Mouse (Mus musculus) testis, postnatal 14 days (tissue): ENCODE results near the gene Acsbg2.
A peak's percentile ranks its signal among the peaks of the same experiment; 100 is the strongest.

Experiments used
- DNase-seq: peaks from one replicate; pipeline ENCODE4 v3.0.0; 2021; ENCODE audit warnings: low spot score

The Acsbg2 gene

DNA sequence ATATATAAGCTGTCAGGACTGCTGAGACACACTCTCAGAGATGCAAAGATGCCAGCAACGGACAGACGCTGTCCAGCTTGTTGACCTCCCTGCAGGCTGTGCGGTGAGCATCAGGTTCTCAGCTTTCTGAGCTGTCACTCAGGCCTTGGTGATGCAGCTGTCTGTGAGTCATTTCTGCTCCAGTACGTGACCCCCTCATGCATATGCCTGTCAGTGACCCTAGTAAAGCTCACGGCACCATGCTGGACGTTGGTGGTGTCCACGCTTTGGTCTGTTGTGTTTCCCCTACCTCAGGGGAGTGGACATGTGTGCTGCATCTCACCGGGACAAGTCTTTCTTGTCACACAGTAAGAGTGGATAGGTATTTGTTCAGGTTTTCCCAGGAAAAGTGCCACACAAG lies 2.5 kb downstream of the Acsbg2 start:
- DNase-seq = no peak

DNA sequence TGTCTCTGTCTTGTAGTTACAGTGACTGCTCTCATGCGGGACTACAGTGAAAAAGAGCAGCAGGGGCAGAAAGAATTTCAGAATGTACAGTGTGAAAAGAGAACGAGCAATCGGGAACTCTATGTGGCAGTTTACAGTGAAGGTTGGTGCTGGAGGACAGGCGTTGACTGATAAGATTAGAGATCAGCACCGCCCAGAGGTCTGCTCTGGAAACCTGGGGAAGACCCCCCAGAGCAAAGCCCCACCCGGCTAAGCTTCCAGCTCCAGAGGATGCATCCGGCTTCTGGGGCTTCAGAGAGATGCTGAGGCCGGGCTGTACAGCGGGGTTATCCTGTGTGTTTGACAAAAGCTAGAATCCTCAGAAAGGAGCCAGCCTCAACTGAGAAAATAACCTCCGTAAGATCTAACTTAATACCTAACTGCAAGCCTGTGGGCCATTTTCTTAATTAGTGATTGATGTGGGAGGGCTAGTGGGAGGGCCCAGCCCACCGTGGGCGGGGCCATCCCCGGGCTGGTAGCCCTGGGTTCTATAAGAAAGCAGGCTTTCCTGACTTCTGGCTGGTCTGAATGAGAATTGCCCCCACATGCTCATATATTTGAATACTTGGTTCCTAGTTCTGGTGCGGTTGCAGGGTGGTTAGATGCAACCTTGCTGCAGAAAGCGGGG lies 3.8 kb downstream of the Acsbg2 start:
- DNase-seq = no peak

DNA sequence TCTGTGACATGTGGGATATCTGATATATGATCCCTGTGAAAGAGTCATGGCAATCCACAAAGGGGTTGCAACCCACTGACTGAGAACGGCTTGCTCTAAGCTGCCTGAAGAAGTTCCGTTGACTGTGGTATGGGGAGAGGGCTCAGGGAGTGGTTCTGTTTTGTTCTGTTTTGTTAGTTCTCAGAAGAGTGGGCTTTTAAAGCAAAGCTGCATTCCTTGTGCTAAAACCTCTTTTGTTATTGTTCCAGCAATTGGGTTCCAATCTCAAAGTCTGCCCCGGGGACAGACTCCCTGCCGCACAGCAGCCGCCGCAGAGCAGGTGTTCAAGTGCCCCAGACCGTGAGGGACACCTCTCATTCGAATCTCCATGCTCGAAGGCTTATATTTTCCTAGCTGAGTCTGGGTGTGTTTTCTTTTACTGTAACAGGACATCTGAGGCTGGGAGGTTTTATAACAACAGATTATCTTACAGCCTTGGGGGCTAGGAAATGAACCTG lies 4.7 kb downstream of the Acsbg2 start:
- no peak for DNase-seq

DNA sequence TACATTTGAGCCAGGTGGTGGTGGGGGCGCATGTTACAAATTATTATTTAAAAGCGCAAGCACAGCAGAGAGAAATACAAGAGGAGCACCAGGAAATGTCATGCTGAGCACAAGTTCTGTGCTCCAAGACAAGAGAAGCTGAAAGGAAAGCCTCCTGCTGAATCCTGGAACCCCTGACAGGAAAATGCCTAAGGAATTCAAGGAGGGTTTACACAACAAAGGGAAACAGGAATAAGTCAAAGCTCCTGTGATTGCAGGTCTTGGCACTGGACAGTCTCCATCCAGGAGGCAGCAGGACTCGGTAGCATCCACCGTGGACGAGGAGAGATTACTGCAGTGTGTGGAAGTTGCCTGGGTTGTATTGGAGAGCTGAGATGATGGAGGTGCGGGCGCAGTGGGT lies 8.2 kb downstream of the Acsbg2 start:
- no peak for DNase-seq

DNA sequence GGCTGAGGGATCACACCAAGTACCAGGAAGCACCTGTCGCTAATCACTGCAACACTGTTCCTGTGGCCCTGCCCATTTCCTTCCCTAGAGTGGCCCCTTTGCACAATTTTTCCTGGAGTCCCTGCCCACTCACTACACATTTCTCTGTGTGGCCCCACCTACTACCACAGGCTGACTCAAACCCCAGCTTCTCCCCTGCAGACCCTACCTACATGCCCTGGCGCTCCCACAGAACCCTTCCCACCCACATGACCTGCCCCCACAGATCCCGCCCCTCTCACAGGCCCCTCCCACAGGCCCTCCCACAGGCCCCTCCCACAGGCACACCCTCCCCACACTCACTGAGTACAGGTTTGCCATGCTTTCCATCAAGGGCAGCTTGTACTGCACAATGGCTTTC lies 13.1 kb downstream of the Acsbg2 start:
- DNase-seq = no peak

DNA sequence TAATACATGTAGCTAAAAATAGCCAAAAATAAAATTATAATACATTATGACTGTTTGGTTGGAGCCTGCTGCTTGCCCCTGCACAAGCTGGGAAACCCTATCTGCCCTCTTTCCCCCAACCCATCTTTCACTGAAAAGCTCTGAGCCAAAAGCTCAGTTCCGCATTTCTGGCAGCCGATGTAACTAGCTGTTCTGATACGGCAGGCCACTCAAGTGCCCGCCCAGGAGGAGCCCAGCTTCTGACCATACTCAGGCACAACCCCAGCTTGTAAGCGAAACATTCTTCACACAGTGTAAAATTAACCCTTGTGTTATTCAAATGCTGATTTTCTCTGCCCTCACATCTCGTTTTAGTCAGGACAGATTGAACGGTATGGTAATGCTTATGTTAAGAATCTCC lies 15.3 kb downstream of the Acsbg2 start:
- no peak for DNase-seq

DNA sequence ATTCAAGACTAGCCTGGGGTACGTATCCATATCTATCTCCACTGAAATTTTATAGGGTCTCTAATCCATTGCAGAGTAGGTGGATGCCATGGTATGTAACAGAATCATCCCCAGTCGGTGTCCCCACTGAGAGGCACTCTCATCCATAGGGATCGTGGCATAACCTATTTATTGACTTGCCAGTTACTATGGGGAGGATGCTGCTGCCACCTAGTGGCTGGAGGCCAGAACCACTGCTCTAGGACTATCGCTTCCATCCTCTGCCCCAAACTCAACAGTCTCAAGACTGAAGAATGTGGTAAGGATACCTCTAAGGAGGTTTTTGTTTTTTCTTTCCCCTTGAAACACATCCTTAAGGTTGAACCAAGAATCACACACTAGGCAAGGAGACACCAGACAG lies 16.0 kb downstream of the Acsbg2 start:
- DNase-seq = peak; percentile 55

DNA sequence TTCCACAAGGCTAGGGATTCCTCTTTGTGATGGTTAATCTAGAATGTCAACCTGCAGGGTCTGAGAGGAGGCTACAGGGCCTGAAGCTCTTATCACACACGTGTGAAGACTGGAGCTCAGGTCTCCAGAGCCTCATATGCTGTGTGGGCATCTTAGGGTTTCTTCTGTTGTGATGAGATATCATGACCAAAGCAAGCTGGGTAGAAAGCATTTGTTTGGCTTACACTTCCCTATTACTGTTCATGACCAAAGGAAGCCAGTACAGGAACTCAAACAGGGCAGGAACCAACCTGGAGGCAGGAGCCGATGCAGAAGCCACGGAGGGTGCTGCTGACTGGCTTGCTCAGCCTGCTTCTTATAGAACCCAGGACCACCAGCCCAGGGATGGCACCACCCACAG lies 18.8 kb downstream of the Acsbg2 start:
- no peak for DNase-seq

DNA sequence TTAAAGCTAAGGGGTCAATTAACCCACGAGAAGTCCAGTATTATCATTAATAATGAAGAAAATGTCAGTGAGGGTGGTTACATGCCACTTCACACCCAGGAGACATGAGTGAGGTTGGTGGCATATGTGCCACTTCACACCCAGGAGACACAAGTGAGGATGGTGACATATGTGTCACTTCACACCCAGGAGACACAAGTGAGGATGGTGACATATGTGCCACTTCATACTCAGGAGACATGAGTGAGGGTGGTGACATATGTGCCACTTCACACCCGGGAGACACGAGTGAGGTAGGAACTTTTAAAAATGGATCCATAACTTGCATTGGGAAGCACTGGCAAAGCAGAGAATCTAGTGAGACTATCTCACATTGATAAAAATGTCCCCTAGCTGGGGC lies 23.1 kb downstream of the Acsbg2 start:
- DNase-seq = no peak

DNA sequence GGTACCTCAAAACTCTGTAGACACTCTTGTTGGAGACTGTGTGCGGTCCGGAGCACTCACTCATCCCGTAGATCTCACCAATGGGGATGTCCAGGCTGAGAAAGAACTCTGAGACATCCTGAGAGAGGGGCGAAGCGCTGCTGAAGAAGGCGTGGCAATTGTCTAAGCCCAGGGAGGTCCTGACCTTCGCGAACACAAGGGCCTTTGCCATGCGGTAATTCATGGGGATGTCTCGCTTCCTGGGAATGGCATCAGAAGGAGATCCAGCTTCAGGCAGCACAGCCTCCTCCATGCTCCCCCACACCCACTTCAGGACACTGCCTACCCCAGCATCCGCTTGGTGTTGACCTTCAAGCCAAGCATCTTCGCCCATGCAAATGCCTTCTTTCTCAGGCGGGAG lies 24.5 kb downstream of the Acsbg2 start:
- no peak for DNase-seq

DNA sequence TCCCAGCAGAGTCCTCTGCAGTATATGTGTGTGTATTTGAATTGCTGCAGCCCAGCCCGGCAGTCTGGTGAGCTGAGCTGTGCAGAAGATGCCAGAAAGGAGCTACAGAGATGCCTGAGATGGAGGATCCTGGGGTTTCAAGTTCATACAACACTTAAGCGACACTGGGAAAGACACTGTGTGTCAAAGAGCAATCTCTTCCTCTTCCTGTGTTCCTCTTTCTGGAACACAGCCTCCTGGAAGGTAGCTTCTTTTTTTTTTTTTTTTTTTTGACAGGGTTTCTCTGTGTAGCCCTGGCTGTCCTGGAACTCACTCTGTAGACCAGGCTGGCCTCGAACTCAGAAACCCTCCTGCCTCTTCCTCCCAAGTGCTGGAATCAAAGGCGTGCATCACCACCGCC lies 25.5 kb downstream of the Acsbg2 start:
- DNase-seq = no peak

DNA sequence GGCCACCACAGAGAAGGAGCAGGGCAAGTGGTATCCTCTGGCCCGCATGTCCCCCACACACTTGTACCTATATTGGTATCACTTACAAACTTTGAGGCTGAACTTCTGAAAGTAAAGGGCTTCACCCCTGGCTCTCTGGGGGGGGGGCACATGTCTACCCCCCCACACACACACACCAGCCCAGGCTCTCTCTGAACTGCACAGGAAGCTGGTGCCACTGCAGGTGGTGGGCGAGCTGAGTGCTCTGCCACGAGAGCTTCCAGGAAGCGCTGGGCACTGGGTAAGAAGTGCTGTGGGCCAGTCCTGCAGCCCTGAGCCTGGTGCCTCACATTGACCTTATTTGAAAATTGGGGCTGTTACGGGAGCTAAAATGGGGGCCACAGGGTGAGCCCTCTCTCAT lies 30.6 kb downstream of the Acsbg2 start:
- DNase-seq = no peak

DNA sequence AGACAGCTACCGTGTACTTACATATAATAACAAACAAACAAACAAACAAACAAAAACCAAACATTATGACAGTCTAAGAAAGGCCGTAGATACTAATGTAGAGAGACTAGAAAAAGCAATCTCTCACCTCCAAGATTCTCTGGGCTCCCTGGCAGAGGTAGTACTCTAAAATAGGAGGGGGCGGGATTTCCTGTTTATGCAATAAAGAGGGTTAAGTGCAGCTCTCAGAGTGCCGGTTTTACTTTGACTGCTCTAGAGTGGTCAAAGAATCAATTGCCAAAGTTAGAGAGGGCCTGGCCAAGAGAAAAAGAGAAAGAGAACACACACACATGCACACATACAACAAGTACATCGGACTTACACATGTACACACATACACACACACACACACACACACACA lies 32.1 kb downstream of the Acsbg2 start:
- DNase-seq = no peak

DNA sequence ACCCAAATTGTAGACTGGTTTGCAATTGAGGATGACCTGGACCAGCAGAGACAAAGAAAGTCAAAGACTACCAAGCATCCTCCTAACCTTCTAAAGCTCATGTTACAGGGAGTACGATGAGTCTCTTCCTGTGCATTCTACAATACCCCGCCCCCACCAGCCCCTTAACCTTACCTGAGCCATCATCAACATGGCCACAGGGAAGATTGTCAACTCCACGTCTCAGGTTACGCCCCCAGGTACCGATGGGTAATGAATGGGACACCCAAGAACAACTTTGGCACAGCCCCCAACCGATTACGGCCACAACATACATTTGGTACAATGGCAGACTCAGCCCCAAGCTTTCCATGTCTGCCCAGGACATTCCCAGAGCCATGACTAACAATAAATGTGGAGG lies 33.7 kb downstream of the Acsbg2 start:
- DNase-seq = no peak

DNA sequence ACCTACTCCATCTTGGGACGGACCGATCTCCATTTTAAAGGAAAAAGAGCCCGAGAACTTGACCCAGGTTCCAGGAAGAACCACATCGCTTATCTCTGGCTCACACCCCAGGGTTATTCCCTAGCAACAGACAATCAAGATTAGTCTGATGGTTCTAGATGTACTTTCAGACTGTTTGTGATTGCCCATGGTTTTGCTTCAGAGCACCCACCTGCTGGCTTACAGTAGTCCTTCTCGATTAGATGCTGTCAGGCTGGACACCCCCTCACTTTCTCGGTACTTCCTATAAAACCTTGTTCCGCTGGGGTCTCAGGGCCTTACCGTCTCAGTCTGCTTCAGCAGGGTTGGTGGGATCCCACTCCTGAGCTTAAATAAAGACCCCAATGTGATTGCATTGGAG lies 37.9 kb downstream of the Acsbg2 start:
- DNase-seq = no peak

DNA sequence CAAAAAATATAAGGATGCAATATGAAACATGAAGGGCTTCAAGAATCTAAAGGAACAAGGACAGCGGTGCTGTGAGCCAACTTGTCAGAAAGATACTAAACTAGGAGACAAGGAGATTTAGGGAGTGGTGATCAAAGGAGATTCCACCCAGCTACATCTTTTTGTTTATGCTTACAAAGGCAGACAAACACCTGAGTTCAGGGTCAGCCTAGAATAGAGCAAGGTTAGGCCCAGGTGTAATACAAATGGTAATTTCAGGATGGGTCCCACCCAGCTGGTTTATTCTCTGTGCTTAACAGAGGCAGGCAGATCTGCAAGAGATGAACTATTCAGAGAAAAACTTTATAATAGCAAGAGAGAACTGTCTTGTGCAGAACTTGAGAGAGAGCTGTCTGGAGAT lies 40.9 kb downstream of the Acsbg2 start:
- no peak for DNase-seq

DNA sequence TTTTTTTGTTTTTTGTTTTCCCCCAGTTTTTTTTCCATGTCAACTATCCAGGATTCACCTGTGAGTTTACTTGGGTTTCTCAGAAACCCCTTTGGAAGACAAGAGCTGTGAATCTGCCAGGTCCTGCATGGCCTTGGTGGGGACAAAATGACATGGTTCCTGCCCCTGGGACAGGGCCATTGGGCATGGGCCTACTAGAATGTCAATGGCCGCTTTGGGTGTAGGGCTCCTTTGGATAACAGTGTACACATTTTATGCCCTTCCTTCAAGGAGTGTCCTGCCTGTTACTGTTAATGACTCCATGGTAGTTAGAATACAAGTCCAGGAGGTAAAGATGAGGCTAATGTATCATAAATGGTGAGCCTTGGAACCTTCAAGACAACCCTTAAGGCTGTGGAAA lies 41.3 kb downstream of the Acsbg2 start:
- no peak for DNase-seq

DNA sequence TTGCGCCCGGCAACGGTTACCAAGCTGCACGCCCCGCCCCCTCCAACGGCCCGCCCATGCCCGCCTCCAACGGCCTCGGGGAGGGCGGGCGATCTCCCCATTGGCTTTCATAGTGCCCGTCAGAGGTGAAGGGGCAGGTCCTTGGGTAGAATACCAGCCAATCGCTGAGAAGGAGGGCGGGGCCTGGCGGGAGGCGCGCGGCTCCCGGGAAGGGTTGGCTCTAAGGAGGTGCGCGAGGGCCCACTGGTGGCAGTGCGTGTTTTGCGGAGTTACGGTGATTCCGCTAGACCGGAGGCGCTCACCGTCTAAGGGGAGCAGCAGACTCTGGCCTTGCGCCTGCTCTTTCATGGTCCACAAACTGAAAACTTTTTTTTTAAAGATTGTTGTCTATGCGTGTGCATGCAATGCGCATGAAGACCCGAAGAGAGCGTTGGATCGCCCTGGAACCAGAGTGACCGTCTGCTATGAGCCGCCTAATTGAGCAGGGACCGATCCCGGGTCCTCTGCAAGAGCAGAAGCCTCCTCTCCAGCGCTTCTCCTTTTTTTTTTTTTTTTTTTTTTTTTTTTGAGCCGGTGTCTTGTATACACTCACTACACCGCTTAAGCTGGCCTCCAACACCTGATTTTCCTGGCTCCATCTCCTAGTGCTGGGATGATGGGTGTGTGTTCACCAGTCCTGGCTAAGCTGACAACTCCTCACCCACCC lies 43.0 kb downstream of the Acsbg2 start:
- peak; percentile 99 for DNase-seq

DNA sequence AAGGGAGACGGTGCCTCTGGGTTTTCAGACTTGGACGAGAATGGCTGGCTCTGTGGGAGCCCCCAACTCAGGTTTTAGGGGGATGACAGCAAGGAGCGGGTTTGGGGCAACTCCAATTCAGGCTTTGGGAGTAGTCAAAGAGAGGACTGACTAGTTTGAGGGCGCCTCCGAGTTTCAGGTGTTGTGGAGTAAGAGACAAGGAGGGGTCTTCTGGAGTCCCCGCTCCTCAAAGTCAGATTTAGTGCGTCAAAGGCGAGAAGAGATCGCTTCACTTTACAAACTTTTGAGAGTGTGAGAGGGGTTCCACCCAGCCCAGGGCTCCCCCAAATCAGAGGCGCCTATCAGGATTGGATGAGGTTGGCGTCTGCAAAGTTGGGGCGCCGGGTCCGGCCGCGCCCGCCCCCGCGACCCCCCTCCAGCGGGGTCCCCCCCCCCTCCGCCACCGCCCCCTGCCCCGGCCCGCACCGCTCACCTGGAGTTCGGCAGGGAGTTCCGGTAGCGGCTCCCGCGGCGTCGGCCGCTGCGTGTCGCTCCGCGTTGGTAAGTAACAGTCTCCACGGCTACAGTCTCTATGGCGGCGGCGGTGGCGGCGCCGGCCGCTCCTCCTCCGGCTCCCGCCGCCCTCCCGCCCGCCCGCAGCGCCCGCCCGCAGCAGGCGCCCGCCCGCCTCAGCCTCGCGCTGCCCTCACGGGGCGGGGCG lies 43.7 kb downstream of the Acsbg2 start, which contains the start of gene Rfx2:
TSS of gene Rfx2 (minus strand) at position 603 of the 700 bp plus-strand sequence.
- DNase-seq = peak; percentile 60

DNA sequence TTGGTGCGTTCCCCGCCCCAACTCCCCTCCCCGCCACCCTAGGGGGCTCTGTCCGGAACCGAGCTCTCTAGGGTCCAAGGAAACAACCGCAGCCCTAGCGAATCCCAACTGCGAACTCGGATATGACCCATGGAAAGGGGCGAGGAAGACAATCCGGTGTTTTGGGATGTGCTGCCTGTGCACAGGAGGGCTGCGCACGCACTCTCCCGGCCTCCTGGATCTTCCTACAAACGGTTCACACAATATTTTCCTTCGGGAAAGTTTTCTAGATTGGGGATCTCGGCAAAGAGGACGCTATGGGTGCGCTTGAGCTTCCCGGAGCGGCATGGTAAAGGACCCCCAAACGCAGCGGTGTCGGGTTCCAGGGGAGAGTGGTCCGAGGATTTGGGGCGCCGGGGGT lies 44.5 kb downstream of the Acsbg2 start:
- DNase-seq = peak; percentile 42

DNA sequence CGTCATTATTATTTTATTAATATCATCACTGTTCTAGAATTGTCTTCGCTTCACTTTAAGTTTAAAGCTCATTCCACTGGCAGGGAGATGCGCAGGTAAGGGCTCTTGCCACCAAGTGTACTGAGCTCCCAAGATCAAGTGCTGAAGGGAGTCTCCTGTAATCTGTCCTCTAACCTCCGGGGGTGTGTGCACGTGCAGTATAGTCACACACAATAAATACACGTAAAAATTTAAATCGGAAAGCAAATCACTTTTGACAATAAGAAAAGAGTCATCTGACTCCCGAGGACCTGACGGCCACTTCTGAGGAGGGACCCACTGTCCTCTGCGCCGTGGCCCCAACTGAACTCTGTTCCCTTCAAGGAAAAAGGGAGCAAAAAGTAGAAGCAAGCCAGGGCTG lies 45.1 kb downstream of the Acsbg2 start:
- DNase-seq = no peak

DNA sequence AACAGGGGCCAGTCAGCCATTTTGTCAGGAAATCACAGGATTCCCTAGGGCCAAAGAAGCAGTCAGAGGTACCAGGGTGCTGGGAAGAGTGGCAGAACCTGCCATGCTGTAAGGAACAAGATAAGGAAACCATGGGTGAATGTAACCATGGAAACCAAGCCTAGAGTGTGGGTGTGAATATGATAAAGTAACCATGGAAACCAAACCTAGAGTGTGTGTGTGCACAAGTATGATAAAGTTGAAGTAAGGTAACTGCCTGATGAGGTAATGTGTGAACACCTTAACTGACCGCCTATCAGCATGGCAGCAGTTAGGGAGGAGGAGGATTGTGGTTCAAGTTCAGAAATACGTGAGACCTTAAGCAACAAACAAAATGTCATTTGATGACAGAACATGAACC lies 47.5 kb downstream of the Acsbg2 start:
- DNase-seq = no peak

DNA sequence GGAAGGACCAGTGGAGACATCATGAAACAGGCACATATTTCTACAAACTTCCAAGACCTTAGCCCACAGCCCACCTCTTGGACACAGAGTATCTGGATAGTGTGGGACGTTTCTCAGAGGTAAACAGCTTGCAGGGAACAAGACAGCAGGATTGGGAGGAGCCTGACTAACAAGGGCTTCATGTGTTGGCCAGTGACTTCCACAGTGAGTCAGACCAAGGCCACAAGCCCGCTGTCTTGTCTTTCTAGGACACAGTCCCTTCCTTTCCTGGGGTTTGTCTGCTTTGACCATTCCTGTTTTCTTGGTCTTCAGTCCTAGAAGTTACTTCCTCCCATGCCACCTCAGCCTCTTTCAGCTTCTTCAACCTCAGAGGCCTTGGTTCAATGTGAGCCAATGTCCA lies 50.9 kb downstream of the Acsbg2 start:
- no peak for DNase-seq
